In genomic region chr2:25467606-25468303, GRCm38 (mm10) we compare ENCODE assay signal across 22 mouse cellular contexts. TPM values are rescaled to one million over a fixed set of nuclear protein-coding genes. Genes with fewer than 3 reads are reported as not detected.
DNase-seq lines count a peak whose midpoint lies in the region; TF ChIP-seq lines count a peak whose summit lies in the region.
"Had no signal": no experiment of that assay in that cellular context is flagged by ENCODE, and none has a peak within 500 bp of the region (broad histone marks: within the 10 kb centered on the region; RNA-seq: fewer than 3 reads in every experiment).

No protein-coding gene starts in this region.

- intact Hi-C loops in heart, postnatal 10 days (cut with DNase I): no loop called here

- no peak for TF ChIP-seq CTCF in layer of hippocampus, adult 2 months (conservative IDR thresholded peaks at IDR 0.05)

- H3K4me3 ChIP-seq in layer of hippocampus, adult 2 months: no peak overlapping the region
- H3K4me3 ChIP-seq: erythroblast, embryonic 14.5 days; forebrain, embryonic 15.5 days; liver, embryonic 12.5 days; midbrain, embryonic 13.5 days had no signal

- peak; percentile 32 to 44 for DNase-seq in heart, adult 18-20 months
- no peak for DNase-seq in heart, adult 8-10 months (ENCODE audit: low spot score)
- no peak for DNase-seq in layer of hippocampus, adult 2 months (ENCODE audit: low spot score in 2 of 2)
- no peak for DNase-seq in layer of hippocampus, adult 9-11 months
- peak; percentile 54 to 58 for DNase-seq in heart, postnatal 10 days
- peak; percentile 37 for DNase-seq in testis, postnatal 14 days (ENCODE audit: low spot score)
- DNase-seq in urinary bladder, postnatal 36 days (ENCODE audit: low spot score in 2 of 2): no peak
- DNase-seq: B cell, adult 2 months; cerebellum, postnatal 36 days; kidney, postnatal 10 days; lung, embryonic 14.5 days; lung, postnatal 4 days; right cerebral cortex, postnatal 25 days; thymus, postnatal 36 days had no signal

- H3K27ac ChIP-seq in layer of hippocampus, adult 2 months: peak overlapping the region; percentile 55; the same call in 1 of the 2 replicates
- H3K27ac ChIP-seq: forebrain, embryonic 15.5 days; liver, embryonic 12.5 days; midbrain, embryonic 13.5 days had no signal

RNA-seq across cellular contexts. Expression of gene Ptgds, which starts 2.1 kb away (rescaled TPM):
- 100 to 1,000 TPM; 450 to 656 TPM for total RNA-seq in heart, adult 18-20 months (2021)
- total RNA-seq in heart, adult 8-10 months (2022): 1,000 to 10,000 TPM in 1 of 4 experiments, 100 to 1,000 TPM in 3; 350 to 1,004 (median 621) TPM
- 100 to 1,000 TPM; 541 to 735 TPM for total RNA-seq in layer of hippocampus, adult 2 months (2021)
- 100 to 1,000 TPM in 1 of 2 experiments, 10 to 100 TPM in 1; 75.1 to 110 TPM for total RNA-seq in heart, postnatal 10 days (2021)
- total RNA-seq: neutrophil, adult 5-6 weeks had no signal

RNA-seq across cellular contexts. Expression of gene Paxx, which starts 6.9 kb away (rescaled TPM):
- total RNA-seq in heart, adult 18-20 months (2021): 10 to 100 TPM; 22.6 to 28.7 TPM
- 10 to 100 TPM; 21.4 to 30.7 (median 23.3) TPM for total RNA-seq in heart, adult 8-10 months (2022)
- total RNA-seq in layer of hippocampus, adult 2 months (2021): 10 to 100 TPM; 55.7 to 62.1 TPM
- total RNA-seq in heart, postnatal 10 days (2021): 10 to 100 TPM; 33.3 to 39.5 TPM

RNA-seq across cellular contexts. Expression of gene Clic3, which starts 11.1 kb away (rescaled TPM):
- total RNA-seq in heart, adult 18-20 months (2021): 1 to 10 TPM in 1 of 2 experiments, under 1 TPM in 1; 0.82 to 1.7 TPM
- 1 to 10 TPM; 1.3 to 3.6 (median 2.3) TPM for total RNA-seq in heart, adult 8-10 months (2022)
- under 1 TPM in 1 of 2 experiments, not detected in 1; 0.49 TPM for total RNA-seq in layer of hippocampus, adult 2 months (2021)
- total RNA-seq in heart, postnatal 10 days (2021): 1 to 10 TPM; 3.3 to 3.7 TPM
- total RNA-seq: granulocyte monocyte progenitor cell, adult 5-6 weeks; neutrophil, adult 5-6 weeks had no signal

RNA-seq across cellular contexts. Expression of gene Lcn12, which starts 26.0 kb away (rescaled TPM):
- not detected for total RNA-seq in heart, adult 18-20 months (2021)
- total RNA-seq in heart, adult 8-10 months (2022): not detected
- not detected for total RNA-seq in layer of hippocampus, adult 2 months (2021)
- not detected for total RNA-seq in heart, postnatal 10 days (2021)
- total RNA-seq: adrenal gland, postnatal 4 days; granulocyte monocyte progenitor cell, adult 5-6 weeks; left cerebral cortex, adult 8-10 months; neutrophil, adult 5-6 weeks had no signal

RNA-seq across cellular contexts. Expression of gene Fbxw5, which starts 32.8 kb away (rescaled TPM):
- total RNA-seq in heart, adult 18-20 months (2021): 10 to 100 TPM; 82.0 to 93.6 TPM
- 100 to 1,000 TPM in 1 of 4 experiments, 10 to 100 TPM in 3; 79.4 to 105 (median 88.7) TPM for total RNA-seq in heart, adult 8-10 months (2022)
- 100 to 1,000 TPM; 109 to 120 TPM for total RNA-seq in layer of hippocampus, adult 2 months (2021)
- total RNA-seq in heart, postnatal 10 days (2021): 10 to 100 TPM; 93.1 to 93.4 TPM

Comparison
In these comparisons a context has a peak if more than half of its experiments do, and no peak if none do; other contexts are left out.
1. DNase-seq: peak in heart, adult 18-20 months (2 of 2), heart, postnatal 10 days (2 of 2) and testis, postnatal 14 days (single experiment); none in heart, adult 8-10 months (single experiment), layer of hippocampus, adult 2 months (0 of 2), layer of hippocampus, adult 9-11 months (single experiment) and urinary bladder, postnatal 36 days (0 of 2).